ENCODE assay signal across 22 mouse cellular contexts in genomic region chr1:121608000-121608399, GRCm38 (mm10). TPM values are rescaled to one million over a fixed set of nuclear protein-coding genes. Genes with fewer than 3 reads are reported as not detected.
DNase-seq lines count a peak whose midpoint lies in the region; ATAC-seq and TF ChIP-seq lines count a peak whose summit lies in the region.
"Had no signal": no experiment of that assay in that cellular context is flagged by ENCODE, and none has a peak within 500 bp of the region (broad histone marks: within the 10 kb centered on the region; RNA-seq: fewer than 3 reads in every experiment).

No protein-coding gene starts in this region.

- intact Hi-C loops in heart, postnatal 14 days (cut with DNase I): no loop called here

- TF ChIP-seq CTCF in cerebellum, adult 2 months (IDR thresholded peaks at IDR 0.05; ENCODE audit: borderline replicate concordance, insufficient read depth, low read depth, low read length): no peak

- H3K4me3 ChIP-seq in heart, embryonic 16.5 days (ENCODE audit: low read length): no peak overlapping the region
- no peak overlapping the region for H3K4me3 ChIP-seq in forebrain, embryonic 10.5 days
- no peak overlapping the region for H3K4me3 ChIP-seq in cerebellum, adult 2 months (replicated peaks; ENCODE audit: insufficient read depth, low read depth, low read length)
- H3K4me3 ChIP-seq: embryonic facial prominence, embryonic 15.5 days; forebrain, embryonic 15.5 days; heart, embryonic 15.5 days; hindbrain, embryonic 15.5 days; limb, embryonic 12.5 days had no signal

- 54% methylated on average over 7 of the region's 7 CpGs for WGBS in heart, embryonic 16.5 days
- WGBS in forebrain, embryonic 10.5 days: 70% methylated on average over 7 of the region's 7 CpGs
- WGBS in cerebellum, adult 2 months: 82% methylated on average over 7 of the region's 7 CpGs

- DNase-seq in heart, postnatal 14 days: no peak
- peak; percentile 27 for DNase-seq in embryo, embryonic 10.5 days (ENCODE audit: low spot score)
- peak; percentile 5 for DNase-seq in retina, embryonic 14.5 days (ENCODE audit: low spot score)
- peak; percentile 48 for DNase-seq in thymus, postnatal 25 days
- no peak for DNase-seq in forebrain, embryonic 10.5 days (ENCODE audit: extremely low spot score, low spot score)
- DNase-seq in cerebellum, adult 2 months: no peak
- DNase-seq in right cerebral cortex, postnatal 14 days: no peak
- DNase-seq: adrenal gland, postnatal 14 days; cerebellum, adult 8-10 months; gastrocnemius, postnatal 25 days; kidney, adult 2 months; kidney, postnatal 10 days; lung, adult 18-20 months; lung, postnatal 14 days; midbrain, embryonic 14.5 days had no signal

- no peaks in the 10 kb centered on the region for H3K4me1 ChIP-seq in heart, embryonic 16.5 days (ENCODE audit: control insufficient read depth, insufficient read depth, low read length)
- 0 out of 2 replicates have a peak, but pooled peaks cover 4% of the 10 kb centered on the region for H3K4me1 ChIP-seq in forebrain, embryonic 10.5 days
- H3K4me1 ChIP-seq in cerebellum, adult 2 months (ENCODE audit: control insufficient read depth, insufficient read depth, low read length): peaks cover 8% of the 10 kb centered on the region; the same call in 1 of the 2 replicates
- H3K4me1 ChIP-seq: embryonic facial prominence, embryonic 15.5 days; forebrain, embryonic 15.5 days; heart, embryonic 15.5 days; hindbrain, embryonic 15.5 days; limb, embryonic 12.5 days had no signal

- no peak overlapping the region for H3K27ac ChIP-seq in heart, embryonic 16.5 days (ENCODE audit: low read length)
- no peak overlapping the region for H3K27ac ChIP-seq in forebrain, embryonic 10.5 days
- no peak overlapping the region for H3K27ac ChIP-seq in cerebellum, adult 2 months (ENCODE audit: insufficient read depth, low read length)
- H3K27ac ChIP-seq: embryonic facial prominence, embryonic 15.5 days; forebrain, embryonic 15.5 days; heart, embryonic 15.5 days; hindbrain, embryonic 15.5 days; limb, embryonic 12.5 days had no signal

- H3K27me3 ChIP-seq in heart, embryonic 16.5 days (ENCODE audit: control insufficient read depth, insufficient read depth, low read length): no peaks in the 10 kb centered on the region
- H3K27me3 ChIP-seq in forebrain, embryonic 10.5 days (ENCODE audit: poor library complexity, severe bottlenecking): no peaks in the 10 kb centered on the region
- H3K27me3 ChIP-seq in cerebellum, adult 2 months (ENCODE audit: control insufficient read depth, insufficient read depth, low read length): no peaks in the 10 kb centered on the region
- H3K27me3 ChIP-seq: embryonic facial prominence, embryonic 15.5 days; forebrain, embryonic 15.5 days; heart, embryonic 15.5 days; hindbrain, embryonic 15.5 days; limb, embryonic 12.5 days had no signal

- no peak overlapping the region for H3K4me2 ChIP-seq in heart, embryonic 16.5 days (ENCODE audit: low read depth, low read length)
- H3K4me2 ChIP-seq: embryonic facial prominence, embryonic 15.5 days; forebrain, embryonic 15.5 days; heart, embryonic 15.5 days; hindbrain, embryonic 15.5 days; limb, embryonic 12.5 days; liver, embryonic 11.5 days had no signal

- ATAC-seq in heart, embryonic 16.5 days (replicated peaks; ENCODE audit: extremely low read depth, insufficient read depth, low FRiP score): peak; percentile 55; the same call in 1 of the 2 replicates
- ATAC-seq: forebrain, embryonic 15.5 days had no signal

- no peak for TF ChIP-seq POLR2A in cerebellum, adult 2 months (IDR thresholded peaks at IDR 0.05; ENCODE audit: borderline replicate concordance, insufficient read depth, low read length)

- H3K36me3 ChIP-seq in heart, embryonic 16.5 days (ENCODE audit: control insufficient read depth, insufficient read depth): no peaks in the 10 kb centered on the region
- no peaks in the 10 kb centered on the region for H3K36me3 ChIP-seq in forebrain, embryonic 10.5 days (replicated peaks)
- H3K36me3 ChIP-seq: embryonic facial prominence, embryonic 15.5 days; forebrain, embryonic 15.5 days; heart, embryonic 15.5 days; hindbrain, embryonic 15.5 days; limb, embryonic 12.5 days had no signal

- no peaks in the 10 kb centered on the region for H3K9me3 ChIP-seq in heart, embryonic 16.5 days (replicated peaks; ENCODE audit: control insufficient read depth, low read length)
- no peaks in the 10 kb centered on the region for H3K9me3 ChIP-seq in forebrain, embryonic 10.5 days
- H3K9me3 ChIP-seq: embryonic facial prominence, embryonic 15.5 days; forebrain, embryonic 15.5 days; heart, embryonic 15.5 days; hindbrain, embryonic 15.5 days; limb, embryonic 12.5 days had no signal

- no peak overlapping the region for H3K9ac ChIP-seq in heart, embryonic 16.5 days (ENCODE audit: low read length)
- H3K9ac ChIP-seq: embryonic facial prominence, embryonic 15.5 days; forebrain, embryonic 15.5 days; heart, embryonic 15.5 days; hindbrain, embryonic 15.5 days; limb, embryonic 12.5 days had no signal

RNA-seq across cellular contexts. Expression of gene Ddx18, which starts 40.2 kb away (rescaled TPM):
- 26.4 and 27.2 TPM in 2 replicates for polyA plus RNA-seq in heart, embryonic 16.5 days (2015; fragmentation: Nextera tagmentation; extraction: Ambion mirVana)
- 10 to 100 TPM; 13.9 to 14.8 TPM for total RNA-seq in heart, postnatal 14 days (2021)
- 78.1 and 85.6 TPM in 2 replicates for polyA plus RNA-seq in forebrain, embryonic 10.5 days (2016; fragmentation: Nextera tagmentation; extraction: Ambion mirVana)
- polyA plus RNA-seq in cerebellum, adult 2 months (2012; rRNA removed): 34.9 and 42.0 TPM in 2 replicates

Comparison
In these comparisons a context has a peak if more than half of its experiments do, and no peak if none do; other contexts are left out.
1. DNase-seq: peak in embryo, embryonic 10.5 days (single experiment), retina, embryonic 14.5 days (single experiment) and thymus, postnatal 25 days (single experiment); none in heart, postnatal 14 days (0 of 2), forebrain, embryonic 10.5 days (single experiment), cerebellum, adult 2 months (0 of 2) and right cerebral cortex, postnatal 14 days (single experiment).